Mouse (Mus musculus) lung, adult 10 weeks (tissue): ENCODE results near the gene Abcf3. TPM values are rescaled to one million over a fixed set of nuclear protein-coding genes. Genes with fewer than 3 reads are reported as not detected.

Experiments used
- polyA plus RNA-seq: library from polyadenylated mRNA; stranded (reverse); fragments of 350-450 nt; fragmentation: Illumina TruSeq; extraction: RNeasy Lipid Tissue Mini Kit (QIAGEN cat#74804); gene quantifications from one replicate; pipeline ENCODE4 v1.2.3, GENCODE M21; 2014; ENCODE audit warnings: low read depth, low replicate concordance; ENCODE audit not compliant: insufficient read depth

Gene Abcf3
- polyA plus RNA-seq: 29.9 TPM

GRCm38 (mm10) chr16:20548096-20548948 lies at the start of gene Abcf3:
Gene Abcf3, plus strand, starts transcription at chr16:20548577.

DNA sequence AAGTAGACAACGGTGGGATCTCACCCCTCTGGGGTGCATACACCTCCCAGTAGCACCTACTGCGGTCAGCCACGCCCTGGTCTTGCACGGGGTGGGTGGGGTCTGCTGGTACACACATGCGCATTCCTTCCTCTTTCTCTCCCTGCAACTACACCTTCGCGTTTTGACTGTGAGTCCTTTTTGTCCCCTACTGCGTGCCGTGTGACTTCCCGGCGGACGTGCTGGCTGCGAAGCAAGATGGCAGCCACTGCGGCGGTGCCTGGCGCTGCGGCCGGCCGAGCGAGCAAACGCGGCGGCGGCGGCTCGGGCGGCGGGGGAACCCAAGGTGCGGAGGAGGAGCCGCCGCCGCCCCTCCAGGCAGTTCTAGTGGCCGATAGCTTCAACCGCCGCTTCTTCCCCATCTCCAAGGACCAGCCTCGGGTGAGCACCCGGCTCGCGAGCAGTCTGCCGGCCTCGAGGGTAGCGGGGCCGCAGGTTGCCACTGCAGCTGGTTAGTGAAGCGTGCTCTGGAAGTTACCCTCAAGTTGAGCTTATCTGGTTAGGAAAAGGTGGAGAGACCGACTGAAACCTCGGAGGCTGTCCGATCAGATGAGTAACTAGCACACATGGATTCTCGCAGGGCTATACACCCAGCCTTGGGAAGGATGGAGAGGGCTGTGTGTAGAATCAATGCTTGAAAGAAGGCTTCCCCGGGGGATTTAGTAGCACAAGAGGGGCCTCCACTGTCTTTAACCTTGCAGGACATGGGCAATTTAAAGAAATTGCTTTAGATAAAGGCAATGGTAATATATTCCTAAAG lies 49.5 kb upstream of the Abcf3 start, which contains the start of gene Eif2b5:
Gene Eif2b5, plus strand, starts transcription at position 141 of the 799 bp plus-strand sequence.

DNA sequence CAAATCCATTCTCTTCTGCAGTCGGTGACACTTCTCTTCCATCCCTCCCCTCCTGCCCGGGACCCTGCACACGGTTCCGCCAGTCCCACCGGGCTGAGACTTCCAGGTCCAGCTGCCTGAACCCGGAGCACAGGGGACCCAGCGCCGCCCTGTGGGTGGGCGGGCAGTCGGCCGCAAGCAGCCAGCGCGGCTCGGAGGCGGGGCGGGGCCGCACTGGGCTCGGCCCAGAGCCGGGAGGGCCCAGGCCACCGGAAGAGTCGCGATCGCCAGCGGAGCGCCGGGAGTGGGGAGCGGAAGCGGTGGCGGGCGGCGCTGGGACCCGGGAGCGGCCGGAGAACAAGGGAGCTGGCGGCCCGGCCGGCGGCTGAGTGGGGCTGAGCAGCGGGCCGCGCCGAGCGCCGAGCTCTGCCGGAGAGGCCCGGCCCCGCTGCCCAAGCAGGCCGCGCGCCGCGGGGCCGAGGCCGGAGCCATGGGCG lies 31.6 kb upstream of the Abcf3 start, which contains the start of gene Dvl3:
Gene Dvl3, plus strand, starts transcription at position 257 of the 476 bp plus-strand sequence.

DNA sequence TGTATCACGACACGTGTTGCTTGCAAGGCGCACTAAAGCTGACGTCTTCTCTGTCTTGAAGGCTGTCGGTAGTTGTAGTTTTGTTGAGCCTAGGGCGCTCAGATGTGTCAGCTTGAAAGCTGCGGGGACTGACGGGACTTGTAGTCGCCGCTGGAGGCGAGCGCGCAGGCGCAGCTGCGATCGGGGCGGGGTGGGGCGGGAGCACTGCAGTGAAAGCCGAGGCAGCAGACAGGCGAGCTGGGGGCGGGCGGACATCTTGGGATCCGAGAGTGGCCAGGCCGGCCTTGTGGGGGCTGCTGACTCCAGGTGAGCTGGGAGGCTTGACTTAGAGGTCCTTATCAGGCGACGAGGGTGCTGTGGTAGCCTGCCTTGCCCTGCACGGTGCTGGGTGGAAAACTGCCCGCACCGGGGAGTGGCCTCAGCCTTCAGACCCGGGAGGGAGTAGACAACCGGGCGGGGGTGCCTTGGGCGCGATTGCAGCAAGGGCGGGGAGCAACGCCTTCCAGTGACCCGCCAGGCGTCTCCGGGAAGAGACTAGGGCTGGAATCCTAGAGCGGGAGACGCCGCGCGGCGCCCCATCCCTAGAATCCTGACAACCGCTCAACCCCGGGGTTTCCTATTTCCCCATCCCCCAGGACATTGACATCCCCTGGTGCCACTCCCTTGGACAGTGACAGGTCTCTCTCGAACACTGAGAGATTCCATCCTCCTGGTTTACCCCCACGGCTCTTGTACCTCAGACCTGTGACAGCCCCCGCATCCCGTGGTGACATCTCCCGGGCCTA lies 12.9 kb upstream of the Abcf3 start, which contains the start of gene Ap2m1:
Gene Ap2m1, plus strand, starts transcription at position 183 of the 785 bp plus-strand sequence.

GRCm38 (mm10) chr16:20589366-20589938 lies 41.1 kb downstream of the Abcf3 start, which contains the start of gene Vwa5b2:
Gene Vwa5b2, plus strand, starts transcription at chr16:20589471.

Other genes with a start within 250 kb of the Abcf3 start
- 40.0 TPM for gene Parl, start 246.2 kb upstream of the Abcf3 start, polyA plus RNA-seq
- gene Cyp2ab1, start 223.2 kb upstream of the Abcf3 start, polyA plus RNA-seq: 1.6 TPM
- 26.6 TPM for gene Abcc5, start 122.2 kb upstream of the Abcf3 start, polyA plus RNA-seq
- 43.4 TPM for gene Eif2b5, start 49.8 kb upstream of the Abcf3 start, polyA plus RNA-seq
- gene Dvl3, start 31.6 kb upstream of the Abcf3 start, polyA plus RNA-seq: 7.2 TPM
- 172 TPM for gene Ap2m1, start 13.1 kb upstream of the Abcf3 start, polyA plus RNA-seq
- gene Vwa5b2, start 40.9 kb downstream of the Abcf3 start, polyA plus RNA-seq: not detected
- 7.8 TPM for gene Eef1akmt4, start 63.0 kb downstream of the Abcf3 start, polyA plus RNA-seq
- not detected for gene Gm49333, start 63.0 kb downstream of the Abcf3 start, polyA plus RNA-seq
- gene Alg3, start 63.2 kb downstream of the Abcf3 start, polyA plus RNA-seq: 9.9 TPM
- 2.6 TPM for gene Camk2n2, start 72.7 kb downstream of the Abcf3 start, polyA plus RNA-seq
- 0.23 TPM for gene Ece2, start 81.3 kb downstream of the Abcf3 start, polyA plus RNA-seq
- gene Psmd2, start 103.1 kb downstream of the Abcf3 start, polyA plus RNA-seq: 87.1 TPM
- 71.2 TPM for gene Eif4g1, start 119.7 kb downstream of the Abcf3 start, polyA plus RNA-seq
- 12.6 TPM for gene Fam131a, start 144.7 kb downstream of the Abcf3 start, polyA plus RNA-seq
- gene Polr2h, start 169.1 kb downstream of the Abcf3 start, polyA plus RNA-seq: 25.3 TPM
- gene Clcn2, start 169.2 kb downstream of the Abcf3 start, polyA plus RNA-seq: 2.4 TPM
- 1.4 TPM for gene Chrd, start 184.6 kb downstream of the Abcf3 start, polyA plus RNA-seq
- 0.50 TPM for gene Thpo, start 185.9 kb downstream of the Abcf3 start, polyA plus RNA-seq